Mouse (Mus musculus) hindbrain, embryonic 15.5 days (tissue): ENCODE measurements around the gene Kansl1. TPM values are rescaled to one million over a fixed set of nuclear protein-coding genes. Genes with fewer than 3 reads are reported as not detected.

ENCODE experiments used
- ATAC-seq: fragments of 200-750 bp; cut with Nextera tagmentation; 2 replicates; pipeline ENCODE4 v1.8.0; 2017; ENCODE audit warnings: low read depth, moderate number of reproducible peaks, moderate TSS enrichment; ENCODE audit not compliant: low FRiP score
- H3K27ac ChIP-seq: fragments of 300-500 bp; sonication (generic); replicated peaks from 2 replicates; pipeline ENCODE4 v1.5.1; 2015; ENCODE audit warnings: mild to moderate bottlenecking, inconsistent platforms
- H3K27me3 ChIP-seq: fragments of 300-500 bp; sonication (generic); 2 replicates; pipeline ENCODE4 v1.6.1; 2015; ENCODE audit warnings: control low read depth, inconsistent platforms
- H3K36me3 ChIP-seq: fragments of 300-500 bp; sonication (generic); 2 replicates; pipeline ENCODE4 v1.6.1; 2015; ENCODE audit warnings: control low read depth, inconsistent platforms
- H3K4me1 ChIP-seq: fragments of 300-500 bp; sonication (generic); replicated peaks from 2 replicates; pipeline ENCODE4 v1.6.1; 2015; ENCODE audit warnings: control low read depth, inconsistent platforms
- H3K4me2 ChIP-seq: fragments of 300-500 bp; sonication (generic); 2 replicates; pipeline ENCODE4 v1.6.1; 2015; ENCODE audit warnings: moderate library complexity, mild to moderate bottlenecking, inconsistent platforms
- H3K4me3 ChIP-seq: fragments of 300-500 bp; sonication (generic); 2 replicates; pipeline ENCODE4 v1.5.1; 2015; ENCODE audit warnings: mild to moderate bottlenecking, inconsistent platforms
- H3K9ac ChIP-seq: fragments of 300-500 bp; sonication (generic); 2 replicates; pipeline ENCODE4 v1.6.1; 2015; ENCODE audit warnings: inconsistent platforms
- H3K9me3 ChIP-seq: fragments of 300-500 bp; sonication (generic); 2 replicates; pipeline ENCODE4 v1.6.1; 2016; ENCODE audit warnings: control low read depth, inconsistent platforms
- WGBS: fragments of 180-500 bp; shearing (Covaris S2); methylation state at CpG from one replicate; pipeline ENCODE4 v1.1.7; 2015; 5-methylcytosine and 5-hydroxymethylcytosine counted together
- polyA plus RNA-seq: library from polyadenylated mRNA; unstranded; fragments of >200 nt; fragmentation: Nextera tagmentation; extraction: Ambion mirVana; gene quantifications from 2 replicates; pipeline ENCODE4 v1.2.1, GENCODE M21; 2015

Kansl1 gene
- polyA plus RNA-seq, 1 experiment from 2014 or later: 29.0 TPM

- no peak overlapping the region for H3K4me2 ChIP-seq
- ATAC-seq: no peak
These were observed 151.8 kb downstream of the Kansl1 start for GRCm38 (mm10) chr11:104316685-104317400.

GRCm38 (mm10) chr11:104315703-104316102 is 153.0 kb downstream of the Kansl1 start:
- no peak for ATAC-seq
- Histone ChIP-seq H3K4me1 (peaks cover 19% of the 10 kb centered on the region), H3K27ac (no peak overlapping the region), H3K4me3 (no peak overlapping the region), H3K9ac (no peak overlapping the region), H3K36me3 (peaks cover 31% of the 10 kb centered on the region), H3K9me3 (no peaks in the 10 kb centered on the region), H3K4me2 (no peak overlapping the region), H3K27me3 (no peaks in the 10 kb centered on the region)
- WGBS: 7% methylated on average over 6 of the region's 6 CpGs

More at GRCm38 (mm10) chr11:104316685-104317400, 151.8 kb downstream of the Kansl1 start:
- Histone ChIP-seq H3K27ac (no peak overlapping the region), H3K9me3 (no peaks in the 10 kb centered on the region), H3K4me3 (no peak overlapping the region), H3K36me3 (peaks cover 32% of the 10 kb centered on the region), H3K9ac (no peak overlapping the region), H3K4me1 (peaks cover 19% of the 10 kb centered on the region), H3K27me3 (no peaks in the 10 kb centered on the region)
- 75% methylated on average over 16 of the region's 16 CpGs for WGBS

GRCm38 (mm10) chr11:104311643-104312042 is 157.0 kb downstream of the Kansl1 start:
- Histone ChIP-seq H3K4me2 (no peak overlapping the region), H3K27ac (no peak overlapping the region), H3K36me3 (peaks cover 50% of the 10 kb centered on the region), H3K4me1 (no peaks in the 10 kb centered on the region), H3K4me3 (no peak overlapping the region), H3K9me3 (no peaks in the 10 kb centered on the region), H3K9ac (no peak overlapping the region), H3K27me3 (no peaks in the 10 kb centered on the region)
- 68% methylated on average over 7 of the region's 7 CpGs for WGBS
- no peak for ATAC-seq

- Histone ChIP-seq H3K27ac (no peak overlapping the region), H3K4me3 (no peak overlapping the region), H3K27me3 (no peaks in the 10 kb centered on the region), H3K9ac (no peak overlapping the region), H3K4me1 (no peaks in the 10 kb centered on the region), H3K9me3 (no peaks in the 10 kb centered on the region), H3K4me2 (no peak overlapping the region), H3K36me3 (peaks cover 57% of the 10 kb centered on the region)
- 20% methylated on average over 23 of the region's 23 CpGs for WGBS
- no peak for ATAC-seq
These were observed 158.3 kb downstream of the Kansl1 start for GRCm38 (mm10) chr11:104310226-104310887.

GRCm38 (mm10) chr11:104309377-104310225 is 159.1 kb downstream of the Kansl1 start:
- peaks cover 60% of the 10 kb centered on the region for H3K36me3 ChIP-seq
- ATAC-seq: no peak

GRCm38 (mm10) chr11:104307136-104307535 is 161.5 kb downstream of the Kansl1 start:
- Histone ChIP-seq H3K4me3 (no peak overlapping the region), H3K36me3 (peaks cover 46% of the 10 kb centered on the region), H3K9ac (no peak overlapping the region), H3K27ac (no peak overlapping the region), H3K27me3 (no peaks in the 10 kb centered on the region), H3K4me2 (no peak overlapping the region), H3K9me3 (no peaks in the 10 kb centered on the region), H3K4me1 (peaks cover 6% of the 10 kb centered on the region)
- ATAC-seq: no peak
- WGBS: 60% methylated on average over 4 of the region's 4 CpGs

More at GRCm38 (mm10) chr11:104309377-104310225, 159.1 kb downstream of the Kansl1 start:
- H3K4me3 ChIP-seq: no peak overlapping the region
- no peaks in the 10 kb centered on the region for H3K27me3 ChIP-seq
- no peaks in the 10 kb centered on the region for H3K4me1 ChIP-seq
- H3K9me3 ChIP-seq: no peaks in the 10 kb centered on the region
- no peak overlapping the region for H3K27ac ChIP-seq
- 44% methylated on average over 12 of the region's 12 CpGs for WGBS
- H3K9ac ChIP-seq: no peak overlapping the region
- no peak overlapping the region for H3K4me2 ChIP-seq

GRCm38 (mm10) chr11:104306483-104306882 is 162.2 kb downstream of the Kansl1 start:
- peaks cover 46% of the 10 kb centered on the region for H3K36me3 ChIP-seq
- ATAC-seq: no peak
- H3K9ac ChIP-seq: no peak overlapping the region

GRCm38 (mm10) chr11:104305711-104306110 is 162.9 kb downstream of the Kansl1 start:
- H3K36me3 ChIP-seq: peaks cover 44% of the 10 kb centered on the region
- no peak overlapping the region for H3K4me3 ChIP-seq
- no peak overlapping the region for H3K4me2 ChIP-seq
- WGBS: 94% methylated on average over 7 of the region's 7 CpGs
- ATAC-seq: no peak
- H3K27ac ChIP-seq: no peak overlapping the region
- no peaks in the 10 kb centered on the region for H3K9me3 ChIP-seq
- H3K4me1 ChIP-seq: peaks cover 7% of the 10 kb centered on the region
- H3K9ac ChIP-seq: no peak overlapping the region
- no peaks in the 10 kb centered on the region for H3K27me3 ChIP-seq

More at GRCm38 (mm10) chr11:104306483-104306882, 162.2 kb downstream of the Kansl1 start:
- Histone ChIP-seq H3K27ac (no peak overlapping the region), H3K4me2 (no peak overlapping the region), H3K4me1 (peaks cover 7% of the 10 kb centered on the region), H3K9me3 (no peaks in the 10 kb centered on the region), H3K27me3 (no peaks in the 10 kb centered on the region), H3K4me3 (no peak overlapping the region)
- WGBS: 96% methylated on average over 13 of the region's 13 CpGs

- Histone ChIP-seq H3K9ac (no peak overlapping the region), H3K27ac (0 out of 2 replicates have a peak overlapping the region, but pooled peaks have one; percentile 23), H3K4me2 (no peak overlapping the region), H3K4me3 (no peak overlapping the region), H3K27me3 (no peaks in the 10 kb centered on the region), H3K36me3 (peaks cover 47% of the 10 kb centered on the region), H3K9me3 (no peaks in the 10 kb centered on the region), H3K4me1 (peaks cover 7% of the 10 kb centered on the region)
- ATAC-seq: no peak
- WGBS: 66% methylated on average over 8 of the region's 8 CpGs
These were observed 165.3 kb downstream of the Kansl1 start for GRCm38 (mm10) chr11:104303088-104303960.

- Histone ChIP-seq H3K36me3 (peaks cover 45% of the 10 kb centered on the region), H3K4me2 (no peak overlapping the region), H3K4me3 (no peak overlapping the region), H3K27me3 (no peaks in the 10 kb centered on the region), H3K9me3 (no peaks in the 10 kb centered on the region), H3K9ac (no peak overlapping the region), H3K4me1 (peaks cover 7% of the 10 kb centered on the region), H3K27ac (0 out of 2 replicates have a peak overlapping the region, but pooled peaks have one; percentile 32)
- no peak for ATAC-seq
- 46% methylated on average over 12 of the region's 12 CpGs for WGBS
These were observed 166.0 kb downstream of the Kansl1 start for GRCm38 (mm10) chr11:104302628-104303027.

GRCm38 (mm10) chr11:104297671-104298070 is 171.0 kb downstream of the Kansl1 start:
- H3K4me2 ChIP-seq: no peak overlapping the region
- H3K4me3 ChIP-seq: no peak overlapping the region
- no peaks in the 10 kb centered on the region for H3K27me3 ChIP-seq
- H3K4me1 ChIP-seq: peaks cover 6% of the 10 kb centered on the region; the same call in 1 of the 2 replicates
- H3K9me3 ChIP-seq: no peaks in the 10 kb centered on the region
- H3K9ac ChIP-seq: no peak overlapping the region
- peaks cover 47% of the 10 kb centered on the region for H3K36me3 ChIP-seq
- no peak overlapping the region for H3K27ac ChIP-seq
- no peak for ATAC-seq
- WGBS: 76% methylated on average over 3 of the region's 3 CpGs
